Mouse (Mus musculus) myocyte (in vitro differentiated cells): ENCODE data around the gene Rarres2. TPM values are rescaled to one million over a fixed set of nuclear protein-coding genes. Genes with fewer than 3 reads are reported as not detected.

Experiments used
- H3K27me3 ChIP-seq: one replicate; pipeline ENCODE4 v1.6.1; 2011; ENCODE audit not compliant: control insufficient read depth, insufficient read depth, insufficient read length
- H3K36me3 ChIP-seq: one replicate; pipeline ENCODE4 v1.6.1; 2011; ENCODE audit not compliant: control insufficient read depth, insufficient read depth
- H3K4me2 ChIP-seq: one replicate; pipeline ENCODE4 v1.6.1; 2011; ENCODE audit warnings: low read depth, control low read depth
- H3K4me3 ChIP-seq: one replicate; pipeline ENCODE4 v1.5.1; 2011; ENCODE audit warnings: mild to moderate bottlenecking, control low read depth, moderate library complexity
- H3K79me2 ChIP-seq: one replicate; pipeline ENCODE4 v1.6.1; 2011; ENCODE audit not compliant: control insufficient read depth, insufficient read depth
- H3ac ChIP-seq: one replicate; pipeline ENCODE4 v1.6.1; 2011; ENCODE audit not compliant: control insufficient read depth, insufficient read length
- CEBPB ChIP-seq: IDR thresholded peaks from 2 replicates; pipeline ENCODE4 v1.6.1; 2011; ENCODE audit warnings: mild to moderate bottlenecking, moderate library complexity; ENCODE audit not compliant: poor library complexity, insufficient read depth, severe bottlenecking
- E2F4 ChIP-seq: IDR thresholded peaks from one replicate; pipeline ENCODE4 v1.6.1; 2011; ENCODE audit warnings: mild to moderate bottlenecking, control low read depth, moderate library complexity; ENCODE audit not compliant: insufficient read depth
- MAX ChIP-seq: IDR thresholded peaks from one replicate; pipeline ENCODE4 v1.6.1; 2011; ENCODE audit warnings: low read depth, mild to moderate bottlenecking, control low read depth
- MYOD1 ChIP-seq, 3 experiments: IDR thresholded peaks; one replicate each; pipeline ENCODE4 v1.6.1; 2011; ENCODE audit warnings: control low read depth in 2 of 3, low read depth in 2 of 3, mild to moderate bottlenecking in 2 of 3, moderate library complexity in 1 of 3; ENCODE audit not compliant: insufficient read length in 2 of 3, control insufficient read depth in 1 of 3
- MYOG ChIP-seq, 3 experiments: IDR thresholded peaks; one replicate each; pipeline ENCODE4 v1.6.1; 2011; ENCODE audit warnings: control low read depth in 2 of 3, low read depth in 2 of 3, mild to moderate bottlenecking in 2 of 3; ENCODE audit not compliant: insufficient read length in 2 of 3, control insufficient read depth in 1 of 3, insufficient read depth in 1 of 3
- POLR2A ChIP-seq: IDR thresholded peaks from one replicate; pipeline ENCODE4 v1.6.1; 2011; ENCODE audit warnings: low read depth, mild to moderate bottlenecking, control low read depth, moderate library complexity; ENCODE audit not compliant: insufficient read length
- POLR2AphosphoS2 ChIP-seq: IDR thresholded peaks from one replicate; pipeline ENCODE4 v1.6.1; 2011; ENCODE audit warnings: low read depth, control low read depth; ENCODE audit not compliant: insufficient read length
- REST ChIP-seq: IDR thresholded peaks from one replicate; pipeline ENCODE4 v1.6.1; 2011; ENCODE audit warnings: mild to moderate bottlenecking, control low read depth, moderate library complexity; ENCODE audit not compliant: insufficient read depth, insufficient read length
- SRF ChIP-seq: IDR thresholded peaks from one replicate; pipeline ENCODE4 v1.6.1; 2011; ENCODE audit warnings: low read depth; ENCODE audit not compliant: control insufficient read depth, insufficient read length
- TCF12 ChIP-seq: IDR thresholded peaks from one replicate; pipeline ENCODE4 v1.6.1; 2011; ENCODE audit warnings: mild to moderate bottlenecking, control low read depth; ENCODE audit not compliant: poor library complexity, insufficient read depth, severe bottlenecking
- TCF3 ChIP-seq: IDR thresholded peaks from one replicate; pipeline ENCODE4 v1.6.1; 2011; ENCODE audit warnings: low read depth, control low read depth; ENCODE audit not compliant: insufficient read length
- USF1 ChIP-seq: IDR thresholded peaks from one replicate; pipeline ENCODE4 v1.6.1; 2011; ENCODE audit warnings: low read depth, mild to moderate bottlenecking, control low read depth, moderate library complexity
- polyA plus RNA-seq: library from polyadenylated mRNA; unstranded; fragments of >200 nt; fragmentation: generic; extraction: Trizol; gene quantifications from one replicate; pipeline ENCODE4 v1.2.1, GENCODE M21; 2012; ENCODE audit warnings: missing spikeins

Gene Rarres2
- 0.17 TPM for polyA plus RNA-seq

- H3K4me2 ChIP-seq, result no peak within 1 kb of the TSS
- no peak within 1 kb of the TSS for H3ac ChIP-seq
- no peak within 1 kb of the TSS for H3K4me3 ChIP-seq
- H3K36me3 ChIP-seq, result no peaks in the 10 kb centered on the region
- no peaks in the 10 kb centered on the region for H3K27me3 ChIP-seq
- TF ChIP-seq CEBPB (no peak), POLR2AphosphoS2 (no peak), REST (no peak), MAX (no peak), TCF12 (no peak)
- no peaks in the 10 kb centered on the region for H3K79me2 ChIP-seq
Measured at GRCm38 (mm10) chr6:48572572-48573061, at the start of gene Rarres2. Gene Rarres2, minus strand, starts transcription at chr6:48572789.

- no peak overlapping the region for H3ac ChIP-seq
- TF ChIP-seq TCF3 (no peak), MYOG (IDR thresholded peaks at IDR 0.05; ENCODE audit: control insufficient read depth in 1 of 3, insufficient read depth in 1 of 3, insufficient read length in 2 of 3, low read depth in 2 of 3) (no peak), SRF (no peak), CEBPB (no peak), TCF12 (no peak), REST (no peak), MAX (no peak), E2F4 (no peak), USF1 (no peak), POLR2A (no peak), POLR2AphosphoS2 (no peak), MYOD1 (IDR thresholded peaks at IDR 0.05; ENCODE audit: control insufficient read depth in 1 of 3, insufficient read length in 2 of 3, low read depth in 2 of 3) (no peak)
- no peak overlapping the region for H3K4me3 ChIP-seq
- H3K27me3 ChIP-seq, result no peaks in the 10 kb centered on the region
- H3K4me2 ChIP-seq, result no peak overlapping the region
- H3K36me3 ChIP-seq, result no peaks in the 10 kb centered on the region
- no peaks in the 10 kb centered on the region for H3K79me2 ChIP-seq
Measured at GRCm38 (mm10) chr6:48620031-48620430, 47.4 kb upstream of the Rarres2 start.

DNA sequence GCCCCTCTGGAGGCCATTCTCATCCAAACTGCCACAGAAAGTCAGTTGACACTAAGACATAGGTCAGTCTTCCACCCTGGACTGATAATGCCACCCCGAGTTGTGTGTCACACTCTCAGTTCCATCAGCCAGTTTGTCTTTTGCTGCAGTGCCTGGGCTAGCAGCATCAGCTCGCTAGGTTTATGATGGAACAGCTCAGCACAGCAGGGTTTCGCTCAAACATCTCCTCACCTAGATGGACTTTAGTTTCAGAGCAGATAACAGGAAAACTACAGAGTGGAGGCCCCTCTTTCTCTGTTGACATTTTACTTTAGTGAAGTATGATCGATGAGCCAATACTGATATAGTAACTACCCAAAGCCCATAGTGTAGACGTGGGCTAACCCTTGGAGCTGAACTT lies 42.2 kb upstream of the Rarres2 start:
- no peaks in the 10 kb centered on the region for H3K79me2 ChIP-seq
- no peak for TF ChIP-seq POLR2A
- no peak for TF ChIP-seq MAX
- no peak for TF ChIP-seq SRF
- no peak for TF ChIP-seq CEBPB
- no peak for TF ChIP-seq USF1
- H3ac ChIP-seq, result no peak overlapping the region
- no peaks in the 10 kb centered on the region for H3K36me3 ChIP-seq
- H3K4me2 ChIP-seq, result no peak overlapping the region
- H3K27me3 ChIP-seq, result no peaks in the 10 kb centered on the region
- no peak overlapping the region for H3K4me3 ChIP-seq

- Histone ChIP-seq H3ac (no peak overlapping the region), H3K27me3 (no peaks in the 10 kb centered on the region), H3K4me2 (no peak overlapping the region), H3K36me3 (no peaks in the 10 kb centered on the region), H3K79me2 (no peaks in the 10 kb centered on the region), H3K4me3 (no peak overlapping the region)
- TF ChIP-seq USF1 (no peak), E2F4 (no peak), POLR2AphosphoS2 (no peak), REST (no peak), MYOD1 (IDR thresholded peaks at IDR 0.05; ENCODE audit: control insufficient read depth in 1 of 3, insufficient read length in 2 of 3, low read depth in 2 of 3) (no peak), MYOG (IDR thresholded peaks at IDR 0.05; ENCODE audit: control insufficient read depth in 1 of 3, insufficient read depth in 1 of 3, insufficient read length in 2 of 3, low read depth in 2 of 3) (no peak), POLR2A (no peak), TCF12 (no peak), CEBPB (no peak), MAX (no peak), SRF (no peak), TCF3 (no peak)
Measured at GRCm38 (mm10) chr6:48613464-48613863, 40.9 kb upstream of the Rarres2 start.

DNA sequence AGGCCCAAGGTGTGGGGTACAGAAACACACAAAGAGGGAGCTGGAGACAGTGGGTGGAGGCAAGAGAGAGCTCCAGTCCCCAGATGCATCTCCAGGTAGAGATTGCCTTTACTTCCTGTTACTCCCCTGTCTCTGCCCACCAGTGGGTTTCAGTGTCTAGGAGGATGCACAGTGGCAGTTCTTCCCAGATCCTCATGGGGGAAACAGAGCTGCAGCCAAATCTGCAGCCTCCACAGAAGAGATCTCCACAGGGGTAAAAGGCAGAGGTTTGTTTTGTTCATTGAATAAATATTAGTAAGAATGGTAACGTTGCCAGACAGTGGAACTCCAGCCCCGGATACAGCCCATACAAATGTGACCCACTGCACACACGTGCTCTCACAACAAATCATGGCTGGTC lies 38.1 kb upstream of the Rarres2 start:
- H3ac ChIP-seq, result no peak overlapping the region
- no peaks in the 10 kb centered on the region for H3K79me2 ChIP-seq
- no peaks in the 10 kb centered on the region for H3K27me3 ChIP-seq
- no peak for TF ChIP-seq MAX
- TF ChIP-seq USF1, result no peak
- TF ChIP-seq MYOD1 (IDR thresholded peaks at IDR 0.05; ENCODE audit: control insufficient read depth in 1 of 3, insufficient read length in 2 of 3, low read depth in 2 of 3), result no peak
- TF ChIP-seq REST, result no peak
- TF ChIP-seq SRF, result no peak
- TF ChIP-seq POLR2A, result no peak
- no peak for TF ChIP-seq MYOG (IDR thresholded peaks at IDR 0.05; ENCODE audit: control insufficient read depth in 1 of 3, insufficient read depth in 1 of 3, insufficient read length in 2 of 3, low read depth in 2 of 3)
- no peak for TF ChIP-seq CEBPB
- no peak for TF ChIP-seq E2F4
- no peak for TF ChIP-seq TCF12
- no peak for TF ChIP-seq TCF3
- TF ChIP-seq POLR2AphosphoS2, result no peak
- H3K36me3 ChIP-seq, result no peaks in the 10 kb centered on the region
- no peak overlapping the region for H3K4me2 ChIP-seq
- no peak overlapping the region for H3K4me3 ChIP-seq
